Mouse (Mus musculus) fibroblast of lung, adult 2 months (primary cell): ENCODE measurements around the gene Ina.
"Not testable (repeated sequence)": the region's sequence is repeated elsewhere in the genome, so short reads cannot be mapped to it uniquely, and the experiment has no call there.

Source experiments
- DNase-seq: peaks from one replicate; pipeline ENCODE4 v3.0.0-alpha.2; 2011; ENCODE audit warnings: low read depth

The Ina gene

DNA sequence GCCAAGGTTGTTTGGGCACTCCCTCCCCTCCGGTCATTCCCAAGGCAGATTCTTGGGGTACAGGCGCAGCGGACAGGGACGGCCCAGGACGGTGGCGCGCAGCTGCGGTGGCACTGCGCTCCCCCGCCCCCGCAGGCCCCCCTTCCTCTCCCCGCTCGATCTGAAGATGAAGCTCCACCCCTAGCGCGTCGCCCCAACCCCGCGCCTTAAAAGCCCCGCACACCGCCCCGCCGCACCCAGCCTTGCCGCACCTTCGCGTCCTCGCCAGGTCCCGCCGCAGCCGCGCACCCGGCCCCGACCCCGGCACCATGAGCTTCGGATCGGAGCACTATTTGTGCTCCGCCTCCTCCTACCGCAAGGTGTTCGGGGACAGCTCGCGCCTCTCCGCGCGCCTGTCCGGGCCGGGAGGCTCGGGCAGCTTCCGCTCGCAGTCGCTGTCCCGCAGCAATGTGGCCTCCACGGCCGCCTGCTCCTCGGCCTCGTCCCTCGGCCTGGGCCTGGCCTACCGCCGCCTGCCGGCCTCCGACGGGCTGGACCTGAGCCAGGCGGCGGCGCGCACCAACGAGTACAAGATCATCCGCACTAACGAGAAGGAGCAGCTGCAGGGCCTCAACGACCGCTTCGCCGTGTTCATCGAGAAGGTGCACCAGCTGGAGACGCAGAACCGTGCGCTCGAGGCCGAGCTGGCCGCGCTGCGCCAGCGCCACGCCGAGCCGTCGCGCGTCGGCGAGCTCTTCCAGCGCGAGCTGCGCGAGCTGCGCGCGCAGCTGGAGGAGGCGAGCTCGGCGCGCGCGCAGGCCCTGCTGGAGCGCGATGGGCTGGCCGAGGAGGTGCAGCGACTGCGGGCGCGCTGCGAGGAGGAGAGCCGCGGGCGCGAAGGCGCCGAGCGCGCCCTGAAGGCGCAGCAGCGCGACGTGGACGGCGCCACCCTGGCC, at the start of gene Ina, which contains the start of gene Nt5c2:
TSS of gene Ina (plus strand) at position 252 of the 935 bp plus-strand sequence.
TSS of gene Nt5c2 (minus strand) at position 707 of the 935 bp plus-strand sequence.
- peak; percentile 9 for DNase-seq

GRCm38 (mm10) chr19:46965496-46965895, 49.0 kb upstream of the Ina start:
- no peak for DNase-seq

- no peak for DNase-seq
Observed at GRCm38 (mm10) chr19:46966330-46966729, 48.2 kb upstream of the Ina start.

DNA sequence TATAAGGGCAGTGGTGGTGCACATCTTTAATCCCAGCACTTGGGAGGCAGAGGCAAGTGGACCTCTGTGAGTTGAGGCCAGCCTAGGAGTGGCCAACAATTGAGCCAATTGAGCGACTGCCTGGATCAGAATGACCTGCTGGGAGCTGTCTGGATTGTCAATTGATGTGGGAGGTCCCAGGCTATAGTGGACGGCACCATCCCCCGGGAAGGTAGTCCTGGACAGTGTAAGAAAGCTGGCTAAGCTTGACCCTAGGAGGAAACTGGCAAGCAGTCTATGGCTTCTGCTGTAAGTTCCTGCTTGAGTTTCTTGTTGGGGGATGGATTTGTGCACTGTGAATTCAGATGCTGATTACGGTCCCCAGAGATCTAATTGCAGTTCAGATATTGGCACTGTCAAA, 46.6 kb upstream of the Ina start:
- no peak for DNase-seq

- DNase-seq = no peak
Observed at GRCm38 (mm10) chr19:46968833-46969232, 45.7 kb upstream of the Ina start.

- no peak for DNase-seq
Observed at GRCm38 (mm10) chr19:46969286-46969985, 45.1 kb upstream of the Ina start.

DNA sequence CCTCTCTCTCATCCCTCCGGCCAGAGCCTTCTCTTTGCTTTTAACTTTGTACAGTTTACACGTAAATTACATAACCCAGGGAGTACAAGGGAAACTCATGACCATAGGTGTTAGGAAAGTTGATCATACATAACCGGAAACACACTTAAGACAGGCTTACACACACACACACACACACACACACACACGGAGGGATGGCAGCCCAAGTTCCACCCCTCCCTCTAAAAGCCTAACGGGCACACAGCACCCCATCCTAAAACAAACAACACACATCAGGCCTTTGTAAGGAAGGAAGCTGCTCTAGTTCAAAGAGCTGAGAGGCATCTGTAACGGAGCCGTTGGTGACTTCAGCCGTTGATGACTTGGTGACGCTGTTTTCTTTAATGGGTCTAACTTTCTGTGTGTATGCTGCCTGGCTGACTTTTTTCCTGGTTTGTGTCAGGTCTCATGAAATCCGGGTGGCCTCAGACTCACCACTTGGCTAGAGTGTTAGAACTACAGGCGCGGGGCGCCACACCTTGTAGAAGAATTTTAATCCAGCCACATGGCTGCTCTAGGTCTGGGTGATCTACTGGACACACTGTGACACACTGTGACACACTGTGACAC, 44.3 kb upstream of the Ina start:
- DNase-seq = no peak

DNA sequence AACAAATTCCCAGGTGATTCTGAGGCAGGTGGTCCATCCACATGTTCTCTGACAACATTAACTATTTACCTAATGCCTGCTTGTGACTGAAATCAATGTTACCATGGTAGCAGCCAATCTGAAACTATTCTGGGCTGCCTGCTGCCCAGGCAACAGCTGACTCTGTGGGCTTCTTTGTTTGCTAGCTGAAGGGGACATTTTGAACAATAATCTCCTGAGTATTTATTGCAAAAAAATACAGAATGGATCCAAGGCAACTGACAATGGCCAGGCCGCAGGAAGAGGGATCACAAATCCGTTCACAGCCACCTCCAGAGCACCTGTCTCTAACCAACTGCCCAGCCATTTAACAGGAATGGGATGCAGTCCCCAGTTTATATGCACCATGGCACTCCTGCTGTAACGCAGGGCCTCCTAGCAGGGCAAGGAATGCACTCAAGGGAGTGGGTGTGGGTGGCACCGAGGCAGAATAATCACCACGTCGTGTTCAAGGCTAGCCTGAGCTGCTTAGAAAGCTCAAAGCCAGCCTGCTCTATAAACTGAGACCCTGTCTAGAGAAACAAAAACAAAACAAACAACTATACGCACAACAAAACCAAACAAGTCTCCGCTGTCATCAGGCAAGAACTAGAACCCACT, 43.3 kb upstream of the Ina start:
- DNase-seq = no peak

- no peak for DNase-seq
Observed at GRCm38 (mm10) chr19:46971712-46972111, 42.8 kb upstream of the Ina start.

GRCm38 (mm10) chr19:46972159-46972558, 42.3 kb upstream of the Ina start:
- DNase-seq = no peak

- no peak for DNase-seq
Observed at GRCm38 (mm10) chr19:46975565-46975964, 38.9 kb upstream of the Ina start.

- no peak for DNase-seq
Observed at GRCm38 (mm10) chr19:46975997-46976396, 38.5 kb upstream of the Ina start.

DNA sequence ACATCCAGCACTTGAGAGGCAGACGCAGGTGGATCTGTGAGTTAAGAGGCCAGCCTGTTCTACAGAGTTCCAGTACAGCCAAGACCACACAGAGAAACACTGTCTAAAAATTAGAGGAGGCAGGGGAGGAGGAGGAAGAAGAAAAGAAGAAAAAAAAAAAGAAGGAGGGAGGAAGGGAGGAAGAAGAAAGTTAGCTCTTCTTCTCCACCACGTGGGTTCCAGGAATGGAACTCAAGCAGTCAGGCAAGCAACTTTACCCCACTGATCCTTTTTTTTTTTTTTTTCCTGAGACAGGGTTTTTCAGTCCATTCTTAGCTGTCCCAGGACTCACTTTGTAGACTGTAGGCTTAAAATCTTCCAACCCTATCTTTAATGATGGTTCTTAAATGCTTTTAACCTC, 37.8 kb upstream of the Ina start:
- no peak for DNase-seq

GRCm38 (mm10) chr19:46977460-46977859, 37.0 kb upstream of the Ina start:
- DNase-seq = no peak

DNA sequence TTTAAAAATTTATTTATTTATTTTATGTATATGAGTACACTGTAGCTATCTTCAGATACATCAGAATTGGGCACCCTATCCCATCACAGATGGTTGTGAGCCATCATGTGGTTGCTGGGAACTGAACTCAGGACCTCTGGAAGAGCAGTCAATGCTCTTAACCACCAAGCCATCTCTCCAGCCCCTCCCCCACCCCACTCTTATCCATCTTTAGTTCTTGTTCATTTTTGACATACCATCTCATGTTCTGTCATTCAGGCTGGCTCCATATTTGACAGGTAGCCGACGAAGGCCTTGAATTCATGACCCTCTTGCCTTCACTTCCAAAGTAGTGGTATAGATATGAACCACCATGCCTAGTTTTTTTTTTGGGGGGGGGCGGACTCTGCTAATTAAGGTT, 36.4 kb upstream of the Ina start:
- DNase-seq = not testable (repeated sequence)

- peak; percentile 54 for DNase-seq
Observed at GRCm38 (mm10) chr19:46978920-46979780, 35.3 kb upstream of the Ina start.

GRCm38 (mm10) chr19:46979781-46980105, 34.8 kb upstream of the Ina start:
- DNase-seq = no peak

DNA sequence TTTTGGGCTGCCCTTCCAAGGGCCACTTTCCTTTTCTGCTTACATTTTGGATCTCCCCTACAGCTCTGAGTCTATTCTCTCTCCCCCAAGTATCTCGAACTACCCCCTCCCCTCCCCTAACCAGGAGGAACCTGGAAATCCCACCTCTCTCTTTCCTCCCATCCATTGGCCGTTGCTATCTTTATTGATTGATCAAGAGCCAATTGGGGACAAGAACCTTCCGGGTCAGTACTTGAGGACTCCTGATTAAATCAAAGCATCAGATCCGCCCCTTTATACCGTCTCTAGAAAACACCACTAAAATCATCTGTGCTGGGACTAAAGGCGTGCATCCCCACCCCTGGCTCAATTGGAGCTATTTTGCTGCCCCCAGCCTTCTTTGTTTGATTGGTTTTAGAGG, 33.0 kb upstream of the Ina start:
- DNase-seq = no peak

GRCm38 (mm10) chr19:46983352-46983965, 31.0 kb upstream of the Ina start:
- DNase-seq = no peak

GRCm38 (mm10) chr19:46983966-46984380, 30.5 kb upstream of the Ina start:
- no peak for DNase-seq
